Mouse (Mus musculus) large intestine, adult 2 months (tissue): Measurements from ENCODE around the gene Map1b. TPM values are rescaled to one million over a fixed set of nuclear protein-coding genes. Genes with fewer than 3 reads are reported as not detected.

Experiments
- DNase-seq: peaks from one replicate; pipeline ENCODE4 v3.0.0-alpha.2; 2012; ENCODE audit warnings: low read depth, low spot score
- WGBS: fragments of 180-500 bp; shearing (Covaris S2); methylation state at CpG from one replicate; pipeline ENCODE4 v1.1.7; 2018; 5-methylcytosine and 5-hydroxymethylcytosine counted together
- polyA plus RNA-seq: library from polyadenylated mRNA; depleted of rRNA; stranded (reverse); fragments of >200 nt; gene quantifications from 2 replicates; pipeline ENCODE4 v1.2.3, GENCODE M21; 2012; rRNA removed

The Map1b gene
- 0.94 and 1.6 TPM in 2 replicates for polyA plus RNA-seq

GRCm38 (mm10) chr13:99516448-99516881, at the start of gene Map1b:
Gene Map1b (minus strand): TSS chr13:99516540.
- under 1% methylated on average over 27 of the region's 32 CpGs for WGBS
- DNase-seq, result no peak

- DNase-seq, result no peak
- WGBS, result 26% methylated on average over 3 of the region's 3 CpGs
Observed at GRCm38 (mm10) chr13:99564346-99564745, 48.0 kb upstream of the Map1b start.

GRCm38 (mm10) chr13:99563021-99563420, 46.7 kb upstream of the Map1b start:
- DNase-seq, result no peak
- WGBS, result 47% methylated on average over 3 of the region's 3 CpGs

- 53% methylated on average over 10 of the region's 10 CpGs for WGBS
- DNase-seq, result no peak
Observed at GRCm38 (mm10) chr13:99561843-99562550, 45.7 kb upstream of the Map1b start.

- DNase-seq, result no peak
- WGBS, result 54% methylated on average over 12 of the region's 13 CpGs
Observed at GRCm38 (mm10) chr13:99560674-99561639, 44.6 kb upstream of the Map1b start.

GRCm38 (mm10) chr13:99558216-99558906, 42.0 kb upstream of the Map1b start:
- no peak for DNase-seq
- 32% methylated on average over 12 of the region's 12 CpGs for WGBS

GRCm38 (mm10) chr13:99557813-99558212, 41.5 kb upstream of the Map1b start:
- WGBS, result 24% methylated on average over 15 of the region's 15 CpGs
- no peak for DNase-seq

- 74% methylated on average over 5 of the region's 5 CpGs for WGBS
- no peak for DNase-seq
Observed at GRCm38 (mm10) chr13:99557331-99557730, 41.0 kb upstream of the Map1b start.

GRCm38 (mm10) chr13:99554960-99555359, 38.6 kb upstream of the Map1b start:
- 42% methylated on average over 8 of the region's 8 CpGs for WGBS
- DNase-seq, result no peak

- WGBS, result 78% methylated on average over 6 of the region's 6 CpGs
- no peak for DNase-seq
Observed at GRCm38 (mm10) chr13:99554466-99554865, 38.1 kb upstream of the Map1b start.

- 91% methylated on average over 4 of the region's 4 CpGs for WGBS
- DNase-seq, result no peak
Observed at GRCm38 (mm10) chr13:99552381-99552780, 36.0 kb upstream of the Map1b start.

- WGBS, result 66% methylated on average over 12 of the region's 12 CpGs
- DNase-seq, result no peak
Observed at GRCm38 (mm10) chr13:99550679-99551369, 34.5 kb upstream of the Map1b start.

GRCm38 (mm10) chr13:99550060-99550459, 33.7 kb upstream of the Map1b start:
- DNase-seq, result no peak
- 88% methylated on average over 4 of the region's 4 CpGs for WGBS

- 50% methylated on average over 9 of the region's 9 CpGs for WGBS
Observed at GRCm38 (mm10) chr13:99549584-99549983, 33.2 kb upstream of the Map1b start.

GRCm38 (mm10) chr13:99546832-99547231, 30.5 kb upstream of the Map1b start:
- no peak for DNase-seq
- WGBS, result 18% methylated on average over 5 of the region's 5 CpGs

More at GRCm38 (mm10) chr13:99549584-99549983, 33.2 kb upstream of the Map1b start:
- DNase-seq, result no peak

- no peak for DNase-seq
- WGBS, result 56% methylated on average over 6 of the region's 6 CpGs
Observed at GRCm38 (mm10) chr13:99545201-99545600, 28.9 kb upstream of the Map1b start.

- WGBS, result 29% methylated on average over 21 of the region's 21 CpGs
- DNase-seq, result no peak
Observed at GRCm38 (mm10) chr13:99541429-99542267, 25.3 kb upstream of the Map1b start.

- no peak for DNase-seq
- WGBS, result 39% methylated on average over 5 of the region's 5 CpGs
Observed at GRCm38 (mm10) chr13:99539288-99539687, 22.9 kb upstream of the Map1b start.
